Mouse (Mus musculus) liver, embryonic 16.5 days (tissue): Measurements from ENCODE around the gene Napb. TPM values are rescaled to one million over a fixed set of nuclear protein-coding genes. Genes with fewer than 3 reads are reported as not detected.

Source experiments
- ATAC-seq: fragments of 200-750 bp; cut with Nextera tagmentation; 2 replicates; pipeline ENCODE4 v1.8.0; 2017; ENCODE audit warnings: low read depth, mild to moderate bottlenecking, moderate number of reproducible peaks, moderate library complexity
- H3K27ac ChIP-seq: fragments of 300-500 bp; sonication (generic); 2 replicates; pipeline ENCODE4 v1.5.1; 2014; ENCODE audit warnings: mild to moderate bottlenecking, low read length
- H3K27me3 ChIP-seq: fragments of 300-500 bp; sonication (generic); 2 replicates; pipeline ENCODE4 v1.6.1; 2014; ENCODE audit warnings: low read depth, low read length, mixed read lengths; ENCODE audit not compliant: control insufficient read depth, insufficient read depth
- H3K36me3 ChIP-seq: fragments of 300-500 bp; sonication (generic); 2 replicates; pipeline ENCODE4 v1.6.1; 2014; ENCODE audit warnings: mild to moderate bottlenecking; ENCODE audit not compliant: control insufficient read depth, insufficient read depth
- H3K4me1 ChIP-seq: fragments of 300-500 bp; sonication (generic); 2 replicates; pipeline ENCODE4 v1.6.1; 2014; ENCODE audit warnings: low read depth, low read length, mixed read lengths; ENCODE audit not compliant: control insufficient read depth
- H3K4me2 ChIP-seq: fragments of 300-500 bp; sonication (generic); 2 replicates; pipeline ENCODE4 v1.6.1; 2014; ENCODE audit warnings: low read depth, low read length, mixed read lengths
- H3K4me3 ChIP-seq: fragments of 300-500 bp; sonication (generic); 2 replicates; pipeline ENCODE4 v1.5.1; 2014; ENCODE audit warnings: low read depth, mild to moderate bottlenecking, low read length
- H3K9ac ChIP-seq: fragments of 300-500 bp; sonication (generic); 2 replicates; pipeline ENCODE4 v1.6.1; 2014; ENCODE audit warnings: low read depth, low read length
- H3K9me3 ChIP-seq: fragments of 300-500 bp; sonication (generic); replicated peaks from 2 replicates; pipeline ENCODE4 v1.6.1; 2016; ENCODE audit warnings: low read length; ENCODE audit not compliant: control insufficient read depth
- WGBS: fragments of 180-500 bp; shearing (Covaris S2); extraction: QIAGEN DNeasy Blood & Tissue Kit; methylation state at CpG from one replicate; pipeline ENCODE4 v1.1.7; 2014; ENCODE audit not compliant: insufficient replicate concordance; 5-methylcytosine and 5-hydroxymethylcytosine counted together
- polyA plus RNA-seq: library from polyadenylated mRNA; unstranded; fragments of >200 nt; fragmentation: Nextera tagmentation; extraction: Ambion mirVana; gene quantifications from 2 replicates; pipeline ENCODE4 v1.2.1, GENCODE M21; 2015

Gene Napb
- polyA plus RNA-seq, 1 experiment from 2014 or later: 0.34 TPM

DNA sequence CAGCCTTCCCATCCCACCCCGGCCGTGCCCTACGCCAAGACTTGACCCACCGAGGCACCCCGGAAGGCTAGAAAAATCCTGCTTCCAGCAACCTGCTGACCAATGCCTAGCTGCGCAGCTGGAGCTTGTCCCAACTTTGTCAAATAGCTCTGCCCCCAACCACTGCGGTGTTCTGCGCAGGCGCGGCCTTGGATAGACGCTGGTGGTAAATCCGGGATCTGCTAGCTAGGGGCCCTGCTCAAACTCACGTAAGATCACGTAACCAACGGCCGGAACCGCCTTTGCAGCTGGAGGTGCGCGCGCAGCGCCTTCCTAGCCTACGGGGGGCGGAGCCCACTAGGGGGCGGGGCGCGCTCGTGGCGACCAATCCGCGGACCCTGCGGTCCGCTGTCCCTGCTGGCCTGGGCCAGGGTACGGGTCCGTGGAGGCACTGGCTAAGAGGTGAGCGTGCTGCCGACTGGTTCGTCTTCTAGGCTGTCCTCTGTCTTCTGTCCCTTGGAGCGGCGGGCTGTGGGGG is 51.4 kb downstream of the Napb start, which contains the start of gene Gzf1:
Gene Gzf1, plus strand, starts transcription at position 249 of the 517 bp plus-strand sequence.
- peak; percentile 92 for ATAC-seq
- peaks cover 20% of the 10 kb centered on the region for H3K36me3 ChIP-seq
- no peaks in the 10 kb centered on the region for H3K9me3 ChIP-seq
- peak within 1 kb of the TSS; percentile 88 for H3K9ac ChIP-seq
- H3K27me3 ChIP-seq: no peaks in the 10 kb centered on the region
- WGBS: under 1% methylated on average over 39 of the region's 39 CpGs
- H3K4me1 ChIP-seq: peaks cover 40% of the 10 kb centered on the region
- H3K4me3 ChIP-seq: peak within 1 kb of the TSS; percentile 88
- H3K4me2 ChIP-seq: peak within 1 kb of the TSS; percentile 77
- H3K27ac ChIP-seq: peak within 1 kb of the TSS; percentile 90

DNA sequence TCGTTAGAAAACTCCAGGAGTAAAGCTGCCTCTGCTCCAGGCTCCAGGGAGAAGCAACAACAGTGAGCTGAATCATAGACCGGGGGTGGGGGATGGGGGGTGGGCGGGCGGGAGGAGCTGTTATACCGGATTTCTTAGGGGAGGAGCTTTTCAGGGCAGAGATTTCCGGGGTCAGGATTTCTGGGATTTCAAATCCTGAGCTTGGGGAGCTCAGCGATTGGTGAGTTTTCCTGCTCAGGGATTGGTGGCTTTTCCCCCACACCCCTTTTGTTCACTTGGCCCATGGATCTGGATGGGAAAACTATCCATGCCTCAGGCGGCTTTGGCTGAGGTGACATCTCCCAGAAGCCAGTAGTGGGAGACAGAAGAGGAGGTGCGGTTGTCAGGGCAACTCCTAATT is 52.9 kb downstream of the Napb start:
- Histone ChIP-seq H3K9ac (no peak overlapping the region), H3K4me2 (peak overlapping the region; percentile 77), H3K4me3 (no peak overlapping the region), H3K27ac (peak overlapping the region; percentile 90), H3K27me3 (no peaks in the 10 kb centered on the region), H3K9me3 (no peaks in the 10 kb centered on the region), H3K4me1 (peaks cover 36% of the 10 kb centered on the region), H3K36me3 (peaks cover 24% of the 10 kb centered on the region)
- ATAC-seq: no peak
- 45% methylated on average over 9 of the region's 9 CpGs for WGBS

DNA sequence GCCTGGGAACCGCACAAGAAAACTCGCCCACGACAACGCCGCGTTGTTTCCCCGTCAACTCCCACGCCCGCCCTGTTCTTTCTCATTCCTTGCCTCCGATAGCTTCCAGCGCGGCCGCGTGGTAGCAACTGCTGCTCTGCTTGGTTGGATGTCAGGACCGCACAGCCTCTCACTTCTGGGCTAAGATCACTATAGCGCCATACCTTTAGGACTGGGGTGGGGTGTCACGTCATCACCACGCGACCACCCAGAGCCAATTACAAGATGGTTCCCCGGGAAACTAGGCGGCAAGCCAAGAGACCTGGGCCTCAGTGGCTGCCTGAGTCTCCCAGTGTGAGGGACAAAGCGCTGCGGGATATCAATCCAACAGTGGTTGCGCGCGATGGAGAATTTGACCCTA is 54.5 kb downstream of the Napb start:
- Histone ChIP-seq H3K4me3 (peak overlapping the region; percentile 44), H3K36me3 (peaks cover 19% of the 10 kb centered on the region; the same call in 1 of the 2 replicates), H3K4me1 (peaks cover 39% of the 10 kb centered on the region), H3K9me3 (no peaks in the 10 kb centered on the region), H3K27me3 (no peaks in the 10 kb centered on the region), H3K27ac (0 out of 2 replicates have a peak overlapping the region, but pooled peaks have one; percentile 32), H3K4me2 (peak overlapping the region; percentile 30; the same call in 1 of the 2 replicates), H3K9ac (no peak overlapping the region; the same call in 1 of the 2 replicates)
- 54% methylated on average over 26 of the region's 26 CpGs for WGBS
- ATAC-seq: no peak

DNA sequence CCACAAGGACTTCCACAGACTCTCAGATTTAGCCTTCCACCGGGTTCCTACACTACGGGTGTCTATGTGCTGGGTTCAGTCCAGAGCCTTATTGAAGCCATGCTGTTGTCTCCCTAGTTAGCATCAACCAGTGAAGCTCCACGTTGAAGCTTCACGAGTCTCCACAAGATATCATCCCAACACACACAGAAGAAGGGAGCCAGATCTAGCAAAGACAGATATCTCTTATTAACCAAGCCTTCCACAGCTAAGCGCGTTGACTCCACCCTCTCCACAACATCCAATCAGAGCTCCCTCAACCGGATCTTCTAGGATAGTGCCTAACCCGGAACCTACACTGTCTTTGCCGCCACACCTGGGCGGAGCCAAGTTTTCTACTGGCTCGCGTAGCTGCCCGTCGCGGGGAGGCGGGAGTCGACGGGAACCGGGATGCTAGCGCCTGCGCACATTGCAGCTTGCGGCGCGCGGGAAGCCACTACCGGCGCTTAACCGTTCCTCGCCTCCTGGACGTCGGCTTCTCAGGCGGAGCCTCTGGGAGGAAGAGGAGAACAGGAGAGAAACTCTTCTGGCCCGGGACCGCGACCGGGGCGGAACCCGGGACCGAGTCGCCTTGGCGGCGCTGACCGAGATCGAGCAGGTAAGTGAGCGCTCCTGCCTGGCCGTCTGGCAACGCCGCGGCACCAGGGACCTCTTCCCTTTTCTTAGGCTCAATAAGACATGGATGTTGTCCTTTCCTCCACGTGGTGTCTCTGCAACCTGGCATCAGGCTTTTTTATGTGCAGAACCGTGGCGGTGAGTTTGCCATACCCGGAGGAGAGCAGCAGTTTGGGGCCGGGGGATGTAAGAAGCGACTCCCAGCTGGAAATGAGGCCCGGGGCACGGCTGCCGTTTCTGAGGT is 59.8 kb downstream of the Napb start, which contains the start of gene Nxt1:
Gene Nxt1, plus strand, starts transcription at position 403 of the 898 bp plus-strand sequence.
- Histone ChIP-seq H3K27ac (peak within 1 kb of the TSS; percentile 87), H3K4me1 (peaks cover 20% of the 10 kb centered on the region), H3K36me3 (peaks cover 19% of the 10 kb centered on the region; the same call in 1 of the 2 replicates), H3K9me3 (no peaks in the 10 kb centered on the region), H3K4me3 (peak within 1 kb of the TSS; percentile 82), H3K9ac (peak within 1 kb of the TSS; percentile 81), H3K4me2 (peak within 1 kb of the TSS; percentile 77), H3K27me3 (no peaks in the 10 kb centered on the region)
- ATAC-seq: peak; percentile 99
- under 1% methylated on average over 58 of the region's 58 CpGs for WGBS

DNA sequence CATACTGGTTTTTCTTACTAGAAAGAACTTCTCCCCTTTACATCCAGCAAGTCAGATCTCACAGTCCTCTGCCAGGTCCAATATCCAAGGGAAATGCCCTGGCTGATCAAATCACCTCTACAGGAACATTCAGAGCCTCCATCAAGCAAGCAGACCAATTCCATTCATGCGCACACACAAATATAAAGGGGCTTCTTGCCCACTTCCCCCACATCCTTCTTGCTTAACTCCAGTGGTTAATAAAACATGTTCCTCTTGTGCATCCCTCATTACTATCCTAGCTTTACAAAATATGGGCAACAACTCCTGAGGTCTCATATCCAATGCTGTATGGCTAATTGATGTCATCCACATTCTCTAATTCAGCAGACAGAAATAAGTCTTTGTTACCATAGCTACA is 68.8 kb downstream of the Napb start:
- H3K4me1 ChIP-seq: no peaks in the 10 kb centered on the region
- no peak overlapping the region for H3K4me2 ChIP-seq
- H3K27me3 ChIP-seq: no peaks in the 10 kb centered on the region
- no peak for ATAC-seq
- no peaks in the 10 kb centered on the region for H3K36me3 ChIP-seq
- no peaks in the 10 kb centered on the region for H3K9me3 ChIP-seq
- 76% methylated on average over 1 of the region's 1 CpGs for WGBS
- H3K4me3 ChIP-seq: no peak overlapping the region
- no peak overlapping the region for H3K9ac ChIP-seq
- no peak overlapping the region for H3K27ac ChIP-seq

DNA sequence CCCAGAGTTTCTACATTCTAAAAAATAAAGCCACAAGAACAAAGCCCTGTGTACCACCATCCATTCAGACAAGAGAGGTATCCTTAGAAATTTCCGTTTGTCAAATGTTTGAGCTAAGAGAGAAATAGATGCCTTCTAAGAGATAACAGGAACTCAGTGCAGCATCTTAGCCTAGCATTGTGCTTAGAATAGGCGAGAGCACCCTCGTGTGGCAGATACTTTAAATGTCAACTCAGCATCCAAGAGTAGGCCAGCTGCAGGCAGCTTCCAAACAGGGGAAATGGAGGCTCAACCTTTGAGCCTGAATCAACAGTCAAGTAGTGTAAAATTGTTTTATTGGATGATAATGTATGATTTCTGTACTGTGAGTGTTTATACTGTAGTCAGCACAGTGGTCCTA is 77.3 kb downstream of the Napb start:
- Histone ChIP-seq H3K9ac (no peak overlapping the region), H3K9me3 (no peaks in the 10 kb centered on the region), H3K4me2 (no peak overlapping the region), H3K27me3 (no peaks in the 10 kb centered on the region), H3K36me3 (no peaks in the 10 kb centered on the region), H3K4me1 (no peaks in the 10 kb centered on the region), H3K4me3 (no peak overlapping the region), H3K27ac (no peak overlapping the region)
- WGBS: under 1% methylated on average over 3 of the region's 3 CpGs
- 0 out of 2 replicates have a peak, but pooled peaks have one; percentile 21 for ATAC-seq

DNA sequence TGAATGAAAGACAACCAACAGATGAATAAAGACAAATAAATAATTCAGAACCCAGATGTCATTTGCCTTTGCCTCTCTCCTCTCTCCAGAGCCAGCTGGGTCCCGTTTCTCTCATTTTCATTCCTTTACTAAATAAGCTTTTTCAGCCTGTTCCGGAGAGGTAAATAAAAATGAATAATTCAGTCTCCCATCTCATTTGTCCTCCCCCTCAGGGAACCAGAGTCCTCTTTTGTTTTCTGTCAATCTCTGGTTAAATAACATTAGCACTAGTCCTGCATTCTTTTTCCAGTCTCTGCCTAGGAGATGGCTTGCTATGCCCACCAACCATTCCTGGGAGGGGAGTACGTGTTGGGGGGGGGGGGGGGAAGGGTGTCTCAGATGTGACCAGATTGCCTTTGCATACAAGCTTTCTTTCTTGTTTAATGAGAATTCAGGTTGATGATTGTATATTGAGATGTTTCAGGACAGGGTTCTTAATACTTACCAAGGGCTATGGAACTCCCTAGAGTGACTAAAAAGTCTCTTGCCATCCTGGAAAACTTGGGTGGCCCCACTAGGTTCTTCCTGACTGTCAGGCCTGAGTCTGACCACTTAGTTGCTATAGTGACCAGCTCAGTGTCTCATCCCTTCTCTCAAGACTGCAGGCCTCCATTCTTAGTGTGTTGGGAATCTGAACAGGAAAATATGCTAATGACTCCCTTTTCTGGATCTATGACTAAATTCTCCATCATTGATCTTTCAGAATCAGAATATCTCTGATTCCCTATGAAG is 81.5 kb downstream of the Napb start:
- Histone ChIP-seq H3K27ac (no peak overlapping the region), H3K4me2 (no peak overlapping the region), H3K27me3 (no peaks in the 10 kb centered on the region), H3K9ac (no peak overlapping the region), H3K9me3 (no peaks in the 10 kb centered on the region), H3K4me3 (no peak overlapping the region), H3K4me1 (no peaks in the 10 kb centered on the region), H3K36me3 (no peaks in the 10 kb centered on the region)
- 39% methylated on average over 3 of the region's 3 CpGs for WGBS
- no peak for ATAC-seq

DNA sequence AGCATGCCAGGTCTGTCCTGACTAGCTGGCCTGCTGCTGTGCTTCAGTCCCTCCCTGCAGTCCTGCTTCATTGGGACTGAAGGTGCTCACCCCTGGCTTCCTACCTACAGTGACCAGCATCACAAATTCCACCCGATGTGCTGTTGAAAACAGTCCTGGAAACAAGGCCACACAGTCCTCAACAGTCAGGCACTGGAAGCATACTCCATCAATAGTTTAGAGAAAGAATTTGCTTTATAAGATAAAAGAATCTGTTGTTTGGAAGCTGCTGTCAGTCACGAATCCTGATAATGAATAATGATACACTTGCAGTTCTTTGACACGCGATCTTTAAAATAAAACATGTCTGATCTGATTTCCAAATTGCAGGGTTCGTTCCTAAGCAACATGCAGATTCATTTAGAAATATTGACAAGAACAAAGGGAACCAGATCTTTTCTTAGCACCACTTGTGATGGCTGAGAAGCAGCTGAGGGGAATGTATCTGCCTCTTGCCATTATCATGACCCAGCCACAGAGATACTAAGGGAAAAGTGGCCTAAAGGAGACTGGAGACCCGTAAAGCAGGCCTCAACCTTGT is 87.8 kb downstream of the Napb start:
- H3K27me3 ChIP-seq: no peaks in the 10 kb centered on the region
- H3K36me3 ChIP-seq: no peaks in the 10 kb centered on the region
- WGBS: 66% methylated on average over 6 of the region's 6 CpGs
- H3K9ac ChIP-seq: no peak overlapping the region
- H3K4me3 ChIP-seq: no peak overlapping the region
- no peaks in the 10 kb centered on the region for H3K4me1 ChIP-seq
- H3K27ac ChIP-seq: no peak overlapping the region
- H3K9me3 ChIP-seq: no peaks in the 10 kb centered on the region
- ATAC-seq: no peak
- H3K4me2 ChIP-seq: no peak overlapping the region
